Mouse (Mus musculus) left cerebral cortex, adult 9 months (tissue): ENCODE results near the gene Nsun5.
"Not testable (repeated sequence)": the region's sequence is repeated elsewhere in the genome, so short reads cannot be mapped to it uniquely, and the experiment has no call there.

Experiments used
- DNase-seq, 2 experiments: peaks; one replicate each; pipeline ENCODE4 v3.0.0; 2022; ENCODE audit warnings: low spot score in 2 of 2

Gene Nsun5

GRCm38 (mm10) chr5:135369787-135370654 lies at the start of gene Nsun5:
Gene Nsun5, plus strand, starts transcription at chr5:135369953.
- peak; percentile 75 to 95 for DNase-seq

GRCm38 (mm10) chr5:135322197-135322596 lies 47.6 kb upstream of the Nsun5 start:
- no peak for DNase-seq

GRCm38 (mm10) chr5:135326121-135326659 lies 43.6 kb upstream of the Nsun5 start:
- no peak for DNase-seq

DNA sequence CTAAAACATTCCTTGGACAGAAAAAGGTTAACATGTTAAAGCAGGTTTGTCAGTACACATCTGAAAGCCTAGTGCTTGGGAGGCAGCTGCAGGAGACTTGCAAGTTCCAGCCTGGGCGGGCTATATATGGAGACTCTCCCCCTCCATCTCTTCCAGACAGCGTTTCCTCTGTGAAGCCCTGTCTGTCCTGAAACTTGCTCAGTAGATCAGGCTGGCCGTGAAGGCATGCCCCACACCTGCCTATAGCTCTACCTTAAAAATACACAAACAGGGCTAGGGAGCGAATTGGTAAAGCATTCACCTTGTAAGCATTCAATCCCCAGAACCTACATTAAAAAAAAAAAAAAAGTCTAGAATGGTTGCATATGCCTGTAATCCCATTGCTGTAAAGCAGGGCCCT lies 40.3 kb upstream of the Nsun5 start:
- no peak for DNase-seq

- no peak for DNase-seq
These were observed 39.6 kb upstream of the Nsun5 start for GRCm38 (mm10) chr5:135330201-135330600.

DNA sequence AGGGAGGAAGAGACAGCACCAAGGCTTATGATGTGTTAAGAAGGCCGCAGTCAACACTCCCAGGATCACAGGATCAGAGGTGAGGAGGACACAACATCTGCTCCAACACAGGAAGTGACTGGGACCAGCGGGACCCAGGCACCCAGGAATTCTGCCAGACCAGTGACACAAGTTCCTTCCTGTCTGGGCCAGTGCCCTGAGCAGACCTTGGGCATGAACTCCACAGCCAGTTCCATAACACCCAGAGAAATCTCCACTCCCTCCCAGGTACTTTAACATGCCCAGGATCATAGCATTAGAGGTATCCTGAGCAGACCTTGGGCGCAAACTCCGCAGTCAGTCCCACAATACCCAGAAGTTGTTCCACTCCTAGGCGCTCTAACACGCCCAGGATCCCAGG lies 38.6 kb upstream of the Nsun5 start:
- no peak for DNase-seq

DNA sequence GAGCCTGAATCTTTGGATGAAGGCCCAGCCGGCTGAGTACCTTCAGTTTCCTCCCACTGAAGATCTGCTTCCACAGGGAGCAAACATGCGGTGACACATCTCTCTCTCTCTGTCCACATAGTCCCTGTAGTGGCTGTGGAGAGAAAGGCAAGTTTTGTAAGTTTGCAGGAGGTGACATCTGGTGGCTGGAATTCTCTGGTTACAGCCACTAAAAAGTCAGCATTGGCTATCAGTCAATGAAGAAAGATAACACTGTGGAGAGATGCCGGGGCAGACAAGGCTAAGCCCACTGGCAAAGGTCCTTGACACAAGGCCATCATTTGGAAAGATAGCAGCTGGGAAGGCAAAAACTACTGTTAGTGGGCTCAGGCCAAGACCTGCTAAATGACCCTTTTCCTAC lies 32.2 kb upstream of the Nsun5 start:
- DNase-seq, result no peak

DNA sequence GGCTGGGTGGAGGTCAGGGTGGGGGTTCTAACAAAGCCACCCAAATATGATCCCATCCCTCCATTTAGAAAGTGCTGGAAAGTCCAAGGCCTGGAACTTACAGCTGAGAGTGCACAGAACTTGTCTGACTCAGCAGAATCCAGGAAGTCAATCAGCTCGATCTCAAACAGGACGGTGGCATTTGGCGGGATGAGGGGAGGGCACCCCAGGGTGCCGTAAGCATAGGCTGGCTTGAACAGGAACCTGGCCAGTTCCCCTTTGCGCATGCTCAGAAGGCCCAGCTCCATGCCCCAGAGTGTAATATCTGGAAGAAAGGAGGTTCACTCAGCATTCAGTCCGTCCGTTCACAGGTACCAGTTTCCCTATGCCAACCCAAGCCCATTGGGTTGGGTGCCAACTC lies 23.8 kb upstream of the Nsun5 start:
- no peak for DNase-seq

DNA sequence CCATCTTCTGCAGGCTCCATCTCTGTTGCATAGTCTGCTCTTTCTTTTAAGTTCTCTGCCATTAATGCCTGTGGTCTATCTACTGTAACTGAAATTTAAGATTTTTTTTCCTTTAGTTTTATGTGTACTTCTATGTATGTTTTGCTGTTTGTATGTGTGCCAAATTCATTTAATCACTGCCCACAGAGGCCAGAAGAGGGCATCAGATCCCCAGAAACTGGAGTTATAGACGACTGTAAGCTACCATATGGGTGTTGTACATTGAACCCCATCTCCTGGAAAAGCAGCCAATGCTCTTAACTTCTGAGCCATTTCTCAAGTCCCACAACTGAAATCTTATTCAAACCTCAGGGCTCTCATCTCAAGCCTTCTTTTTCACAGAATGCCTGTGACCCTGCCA lies 23.3 kb upstream of the Nsun5 start:
- no peak for DNase-seq

GRCm38 (mm10) chr5:135347511-135348011 lies 22.2 kb upstream of the Nsun5 start:
- no peak for DNase-seq

DNA sequence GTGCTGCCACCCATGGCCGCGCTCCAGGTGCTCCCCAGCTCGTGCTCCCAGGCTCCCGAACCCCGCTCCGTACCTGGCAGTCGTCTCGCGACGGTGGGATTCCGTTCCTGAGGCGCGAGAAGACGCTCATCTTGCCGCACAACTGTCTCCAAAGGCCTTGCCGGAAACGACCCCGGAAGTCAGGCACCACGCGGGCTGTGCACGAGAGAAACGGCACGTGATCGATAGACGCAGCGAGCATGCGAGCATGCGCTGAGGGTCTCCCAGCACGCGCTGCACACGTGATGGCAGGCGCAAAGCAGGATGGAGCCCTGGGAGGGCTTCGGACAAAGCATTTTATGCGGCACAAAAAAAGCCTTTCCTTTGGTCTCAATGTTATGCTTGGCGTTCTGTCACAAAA lies 19.9 kb upstream of the Nsun5 start, which contains the start of gene Fkbp6:
TSS of gene Fkbp6 (minus strand) at position 183 of the 400 bp plus-strand sequence.
- no peak for DNase-seq

GRCm38 (mm10) chr5:135351606-135352005 lies 18.1 kb upstream of the Nsun5 start:
- DNase-seq, result no peak

GRCm38 (mm10) chr5:135352995-135353394 lies 16.8 kb upstream of the Nsun5 start, which contains the start of gene Trim50:
Gene Trim50, plus strand, starts transcription at chr5:135353295.
- DNase-seq, result no peak

DNA sequence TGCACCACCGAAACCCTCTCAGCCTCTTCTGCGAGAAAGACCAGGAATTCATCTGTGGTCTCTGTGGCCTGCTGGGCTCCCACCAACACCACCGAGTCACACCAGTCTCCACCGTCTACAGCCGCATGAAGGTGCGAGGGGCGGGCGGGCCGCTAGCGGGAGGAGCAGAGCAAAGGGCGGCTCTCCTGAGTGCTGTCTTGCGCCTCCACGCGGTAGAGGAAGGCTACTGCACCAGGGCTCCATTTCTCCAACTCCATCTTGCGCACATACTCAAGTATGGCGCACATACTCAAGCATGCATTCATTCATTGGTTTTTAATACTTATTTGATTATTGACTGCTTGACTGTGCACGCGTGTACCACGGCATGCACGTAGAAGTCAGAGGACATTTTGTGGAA lies 16.2 kb upstream of the Nsun5 start:
- DNase-seq, result no peak

GRCm38 (mm10) chr5:135356090-135356489 lies 13.7 kb upstream of the Nsun5 start:
- DNase-seq, result no peak

DNA sequence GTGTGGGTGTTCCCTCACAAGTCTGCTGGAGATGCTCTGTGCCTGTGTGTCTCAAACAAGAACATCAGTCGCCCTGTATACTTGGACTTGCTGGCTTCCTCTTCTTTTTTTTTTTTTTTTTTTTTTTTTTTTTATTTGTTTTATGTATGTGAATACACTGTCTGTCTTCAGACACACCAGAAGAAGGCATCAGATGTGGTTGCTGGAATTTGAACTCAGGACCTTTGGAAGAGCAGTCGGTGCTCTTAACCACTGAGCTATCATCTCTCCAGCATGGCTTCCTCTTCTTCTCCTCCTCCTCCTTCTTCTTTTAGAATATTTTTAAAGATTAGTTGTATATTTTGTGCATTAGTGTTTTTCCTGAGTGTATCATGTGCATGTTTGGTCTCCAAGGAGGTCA lies 12.2 kb upstream of the Nsun5 start:
- no peak for DNase-seq

DNA sequence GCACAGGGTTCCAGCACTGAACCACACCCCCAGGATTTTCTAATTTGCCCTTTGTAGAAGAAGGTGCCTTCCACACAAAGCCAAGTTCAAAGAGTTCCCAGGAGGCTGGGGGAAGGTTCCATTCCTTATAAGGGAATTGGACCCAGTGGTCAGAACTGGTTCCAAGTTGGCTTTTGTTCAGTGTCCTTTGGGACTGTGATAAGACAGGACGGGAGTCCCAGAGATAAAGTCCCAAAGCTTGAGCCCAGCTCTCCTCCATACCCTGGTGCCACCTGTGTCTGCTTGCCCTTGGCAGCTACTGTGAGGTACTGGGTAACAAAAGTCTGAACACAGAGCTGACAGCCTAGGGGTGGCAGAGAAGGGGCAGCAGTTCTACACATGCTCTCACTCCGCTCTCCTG lies 10.0 kb upstream of the Nsun5 start:
- no peak for DNase-seq

DNA sequence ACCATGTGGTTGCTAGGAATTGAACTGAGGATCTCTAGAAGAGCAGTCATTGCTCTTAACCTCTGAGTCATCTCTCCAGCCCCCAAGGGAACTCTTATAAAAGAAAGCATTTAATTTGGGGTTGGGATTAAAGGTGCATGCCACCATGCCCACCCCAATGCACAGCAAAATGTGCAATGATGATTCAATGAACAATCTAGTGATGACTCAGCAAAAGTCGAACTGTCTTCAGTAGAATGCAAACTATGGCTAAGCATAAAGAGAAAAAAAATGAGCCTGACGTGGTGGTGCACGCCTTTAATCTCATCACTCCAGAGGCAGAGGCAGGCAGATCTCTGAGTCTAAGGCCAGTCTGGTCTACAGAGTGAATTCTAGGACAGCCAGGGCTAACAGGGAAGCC lies 7.2 kb upstream of the Nsun5 start:
- no peak for DNase-seq

GRCm38 (mm10) chr5:135363540-135363939 lies 6.2 kb upstream of the Nsun5 start:
- DNase-seq, result no peak

GRCm38 (mm10) chr5:135367841-135368240 lies 1.9 kb upstream of the Nsun5 start:
- DNase-seq, result no peak

DNA sequence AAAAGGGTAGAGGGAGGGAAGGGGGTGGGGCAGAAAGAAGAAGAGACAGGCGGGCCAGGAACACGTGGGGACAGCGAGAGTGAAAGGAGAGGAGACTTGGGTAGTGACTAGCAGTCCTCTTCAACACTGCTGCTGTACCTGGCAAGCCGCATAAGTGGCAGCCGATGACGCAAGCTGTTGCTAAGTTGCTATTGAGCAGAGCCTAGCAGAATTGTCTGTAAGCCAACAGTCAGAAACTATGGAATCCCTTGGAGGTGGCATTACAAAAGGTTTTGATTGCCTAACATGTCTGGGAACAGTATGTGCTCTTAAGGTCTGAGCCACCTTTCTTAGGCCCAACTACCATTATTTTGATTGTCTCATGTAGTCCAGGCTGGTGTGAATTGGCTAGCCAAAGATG lies 1.4 kb upstream of the Nsun5 start:
- no peak for DNase-seq

- not testable (repeated sequence) for DNase-seq
These were observed 557 bp upstream of the Nsun5 start for GRCm38 (mm10) chr5:135369196-135369595.

DNA sequence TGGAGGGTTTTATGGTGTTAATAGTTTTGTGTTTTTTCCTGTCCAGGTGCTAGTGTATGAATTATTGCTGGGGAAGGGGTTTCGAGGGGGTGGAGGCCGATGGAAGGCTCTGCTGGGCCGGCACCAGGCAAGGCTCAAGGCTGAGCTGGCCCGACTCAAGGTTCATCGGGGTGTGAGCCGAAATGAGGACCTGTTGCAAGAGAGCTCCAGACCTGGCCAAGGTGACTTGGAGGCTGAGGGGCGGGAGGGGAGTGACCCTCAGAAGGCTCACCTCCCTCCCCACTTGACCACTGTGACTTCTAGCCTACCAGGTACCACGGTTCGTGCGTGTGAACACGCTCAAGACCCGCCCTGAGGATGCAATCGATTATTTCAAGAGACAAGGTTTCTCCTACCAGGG lies 1.4 kb downstream of the Nsun5 start:
- DNase-seq, result no peak
